Mouse (Mus musculus) stomach, postnatal 0 days (tissue): ENCODE results near the gene Phkg2. TPM values are rescaled to one million over a fixed set of nuclear protein-coding genes. Genes with fewer than 3 reads are reported as not detected.

ENCODE experiments used
- ATAC-seq: fragments of 200-750 bp; cut with Nextera tagmentation; 2 replicates; pipeline ENCODE4 v1.8.0; 2017; ENCODE audit not compliant: low FRiP score, low TSS enrichment
- DNase-seq: peaks from one replicate; pipeline ENCODE4 v3.0.0-alpha.2; 2016; ENCODE audit warnings: low spot score
- H3K27ac ChIP-seq: fragments of 300-500 bp; sonication (generic); replicated peaks from 2 replicates; pipeline ENCODE4 v1.5.1; 2014; ENCODE audit warnings: mild to moderate bottlenecking, control low read depth
- H3K27me3 ChIP-seq: fragments of 300-500 bp; sonication (generic); 2 replicates; pipeline ENCODE4 v1.6.1; 2014; ENCODE audit warnings: low read length; ENCODE audit not compliant: control insufficient read depth, insufficient read depth
- H3K36me3 ChIP-seq: fragments of 300-500 bp; sonication (generic); 2 replicates; pipeline ENCODE4 v1.6.1; 2014; ENCODE audit warnings: low read length, mixed read lengths; ENCODE audit not compliant: control insufficient read depth, insufficient read depth
- H3K4me1 ChIP-seq: fragments of 300-500 bp; sonication (generic); replicated peaks from 2 replicates; pipeline ENCODE4 v1.6.1; 2014; ENCODE audit warnings: antibody characterized with exemption; ENCODE audit not compliant: control insufficient read depth, insufficient read depth
- H3K4me2 ChIP-seq: fragments of 300-500 bp; sonication (generic); replicated peaks from 2 replicates; pipeline ENCODE4 v1.6.1; 2014; ENCODE audit warnings: low read depth, mild to moderate bottlenecking, control low read depth, moderate library complexity
- H3K4me3 ChIP-seq: fragments of 300-500 bp; sonication (generic); 2 replicates; pipeline ENCODE4 v1.5.1; 2014; ENCODE audit warnings: low read depth, low read length, control low read depth
- H3K9ac ChIP-seq: fragments of 300-500 bp; sonication (generic); 2 replicates; pipeline ENCODE4 v1.6.1; 2014; ENCODE audit warnings: mild to moderate bottlenecking, low read length, control low read depth, mixed read lengths
- H3K9me3 ChIP-seq: fragments of 300-500 bp; sonication (generic); 2 replicates; pipeline ENCODE4 v1.6.1; 2016; ENCODE audit warnings: low read length; ENCODE audit not compliant: control insufficient read depth
- CTCF ChIP-seq: IDR thresholded peaks from 2 replicates; pipeline ENCODE4 v1.5.1; 2016; ENCODE audit warnings: antibody characterized with exemption, low read depth, mild to moderate bottlenecking, moderate library complexity
- EP300 ChIP-seq: optimal IDR thresholded peaks from 2 replicates; pipeline ENCODE3; 2016; ENCODE audit warnings: antibody characterized with exemption
- whole genome bisulfite sequencing: fragments of 180-500 bp; shearing (Covaris S2); extraction: QIAGEN DNeasy Blood & Tissue Kit; methylation state at CpG from one replicate; pipeline ENCODE4 v1.1.7; 2014; 5-methylcytosine and 5-hydroxymethylcytosine counted together
- polyA plus RNA-seq: library from polyadenylated mRNA; unstranded; fragments of >200 nt; fragmentation: Nextera tagmentation; extraction: Ambion mirVana; gene quantifications from 2 replicates; pipeline ENCODE4 v1.2.1, GENCODE M21; 2015

The Phkg2 gene
- polyA plus RNA-seq, 1 experiment from 2014 or later: 22.6 TPM

DNA sequence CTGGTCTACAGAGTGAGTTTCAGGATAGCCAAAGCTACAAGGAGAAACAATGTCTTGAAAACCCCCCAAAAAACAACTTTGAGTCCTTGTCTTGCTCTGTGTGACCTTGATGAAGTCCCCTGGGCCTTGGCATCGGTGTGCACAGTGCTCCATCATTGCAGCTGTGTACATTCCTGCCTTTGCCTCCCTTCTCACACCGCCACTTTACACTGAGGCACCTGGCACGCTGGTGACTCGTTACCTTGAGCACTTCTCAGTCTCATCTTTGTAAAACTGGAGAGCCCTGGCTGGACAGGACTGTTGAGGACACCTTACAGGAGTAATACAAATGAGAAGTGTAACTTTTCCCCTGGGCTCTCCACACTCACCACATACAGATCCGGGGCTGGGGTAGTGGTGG lies 14.1 kb downstream of the Phkg2 start:
- H3K4me2 ChIP-seq: peak overlapping the region; percentile 71; the same call in 1 of the 2 replicates
- peaks cover 23% of the 10 kb centered on the region for H3K36me3 ChIP-seq
- H3K9me3 ChIP-seq: no peaks in the 10 kb centered on the region
- no peaks in the 10 kb centered on the region for H3K27me3 ChIP-seq
- H3K4me1 ChIP-seq: no peaks in the 10 kb centered on the region
- TF ChIP-seq EP300: no peak
- H3K9ac ChIP-seq: no peak overlapping the region
- no peak for ATAC-seq
- no peak overlapping the region for H3K27ac ChIP-seq
- DNase-seq: no peak
- WGBS: 46% methylated on average over 5 of the region's 5 CpGs
- no peak overlapping the region for H3K4me3 ChIP-seq

- peak within 1 kb of the TSS; percentile 94 for H3K9ac ChIP-seq
- peak; percentile 96 for ATAC-seq
- no peaks in the 10 kb centered on the region for H3K9me3 ChIP-seq
- no peaks in the 10 kb centered on the region for H3K27me3 ChIP-seq
- under 1% methylated on average over 49 of the region's 50 CpGs for WGBS
- H3K4me2 ChIP-seq: peak within 1 kb of the TSS; percentile 86
- peaks cover 23% of the 10 kb centered on the region for H3K36me3 ChIP-seq
- peak within 1 kb of the TSS; percentile 67 for H3K27ac ChIP-seq
- peak within 1 kb of the TSS; percentile 93 for H3K4me3 ChIP-seq
- no peak; the same call in 1 of the 2 replicates for TF ChIP-seq CTCF
- TF ChIP-seq EP300: no peak
- peak; percentile 94 for DNase-seq
- no peaks in the 10 kb centered on the region for H3K4me1 ChIP-seq
Observed at GRCm38 (mm10) chr7:127588011-127588871, 15.1 kb downstream of the Phkg2 start, which contains the start of the genes Ccdc189 and Rnf40. Gene Ccdc189 (minus strand): TSS chr7:127588595. Gene Rnf40 (plus strand): TSS chr7:127588767.

DNA sequence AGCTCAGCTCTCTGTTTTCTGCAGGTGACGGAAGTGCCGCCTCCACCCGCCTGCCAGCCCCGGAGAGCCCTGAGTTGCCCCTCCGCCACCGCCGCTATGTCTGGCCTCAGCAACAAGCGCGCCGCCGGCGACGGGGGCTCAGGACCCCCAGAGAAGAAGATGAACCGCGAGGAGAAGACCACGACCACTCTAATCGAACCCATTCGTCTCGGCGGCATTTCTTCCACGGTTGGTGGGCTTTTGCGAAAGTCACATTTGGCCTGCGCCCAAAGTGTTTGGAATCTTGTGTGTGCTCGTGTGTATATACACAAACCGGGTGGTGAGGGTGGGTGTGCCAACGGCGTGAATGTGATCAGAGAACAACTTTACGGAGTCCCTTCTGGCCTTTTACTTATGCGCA lies 15.8 kb downstream of the Phkg2 start:
- ATAC-seq (no peak), DNase-seq (no peak)
- H3K9ac ChIP-seq: peak overlapping the region; percentile 94
- WGBS: 2% methylated on average over 28 of the region's 29 CpGs
- TF ChIP-seq EP300 (no peak), CTCF (no peak)
- no peaks in the 10 kb centered on the region for H3K9me3 ChIP-seq
- peak overlapping the region; percentile 67 for H3K27ac ChIP-seq
- H3K36me3 ChIP-seq: peaks cover 25% of the 10 kb centered on the region
- peak overlapping the region; percentile 93 for H3K4me3 ChIP-seq
- H3K4me2 ChIP-seq: peak overlapping the region; percentile 86
- no peaks in the 10 kb centered on the region for H3K4me1 ChIP-seq
- no peaks in the 10 kb centered on the region for H3K27me3 ChIP-seq

GRCm38 (mm10) chr7:127589637-127590036 lies 16.5 kb downstream of the Phkg2 start:
- ATAC-seq (no peak), DNase-seq (no peak)
- Histone ChIP-seq H3K27me3 (no peaks in the 10 kb centered on the region), H3K36me3 (peaks cover 33% of the 10 kb centered on the region), H3K27ac (no peak overlapping the region), H3K9me3 (no peaks in the 10 kb centered on the region), H3K4me3 (no peak overlapping the region), H3K4me2 (peak overlapping the region; percentile 86; the same call in 1 of the 2 replicates), H3K4me1 (no peaks in the 10 kb centered on the region), H3K9ac (no peak overlapping the region)
- 91% methylated on average over 9 of the region's 9 CpGs for WGBS
- TF ChIP-seq CTCF (no peak), EP300 (no peak)

- no peak for DNase-seq
- Histone ChIP-seq H3K27ac (no peak overlapping the region), H3K36me3 (peaks cover 45% of the 10 kb centered on the region), H3K4me2 (no peak overlapping the region), H3K4me3 (no peak overlapping the region), H3K27me3 (no peaks in the 10 kb centered on the region), H3K9ac (no peak overlapping the region), H3K4me1 (no peaks in the 10 kb centered on the region), H3K9me3 (no peaks in the 10 kb centered on the region)
- TF ChIP-seq CTCF: no peak
- TF ChIP-seq EP300: no peak
- WGBS: 81% methylated on average over 10 of the region's 10 CpGs
- no peak for ATAC-seq
Observed at GRCm38 (mm10) chr7:127591108-127591507, 18.0 kb downstream of the Phkg2 start.

- DNase-seq (no peak), ATAC-seq (no peak)
- TF ChIP-seq CTCF (no peak), EP300 (no peak)
- no peak overlapping the region for H3K4me3 ChIP-seq
- no peaks in the 10 kb centered on the region for H3K4me1 ChIP-seq
- WGBS: 86% methylated on average over 14 of the region's 14 CpGs
- no peak overlapping the region for H3K27ac ChIP-seq
- no peak overlapping the region for H3K4me2 ChIP-seq
- H3K27me3 ChIP-seq: no peaks in the 10 kb centered on the region
- H3K36me3 ChIP-seq: peaks cover 49% of the 10 kb centered on the region
- no peaks in the 10 kb centered on the region for H3K9me3 ChIP-seq
- no peak overlapping the region for H3K9ac ChIP-seq
Observed at GRCm38 (mm10) chr7:127592575-127592974, 19.4 kb downstream of the Phkg2 start.
